Mouse (Mus musculus): ENCODE data around the gene Il2ra.

GRCm38 (mm10) chr2:11654990-11655931, 12.7 kb downstream of the Il2ra start:
- TF ChIP-seq USF1 (IDR thresholded peaks at IDR 0.05; ENCODE audit: low read depth) (no peak), E2F4 (IDR thresholded peaks at IDR 0.05; ENCODE audit: insufficient read depth) (no peak), POLR2A (IDR thresholded peaks at IDR 0.05; ENCODE audit: insufficient read length, low read depth) (no peak), TCF12 (IDR thresholded peaks at IDR 0.05; ENCODE audit: insufficient read depth, poor library complexity, severe bottlenecking) (no peak)
